Mouse (Mus musculus) MEL (cell line): Measurements from ENCODE around the gene Faf1. TPM values are rescaled to one million over a fixed set of nuclear protein-coding genes. Genes with fewer than 3 reads are reported as not detected.

Experiments used
- DNase-seq: peaks from one replicate; pipeline ENCODE4 v3.0.0; 2011; ENCODE audit warnings: low read depth, low spot score
- H3K27ac ChIP-seq: 2 replicates; pipeline ENCODE4 v1.5.1; 2012; ENCODE audit warnings: low read depth, mild to moderate bottlenecking, control low read depth, low read length, moderate library complexity; ENCODE audit not compliant: control insufficient read depth
- H3K27me3 ChIP-seq, 2 experiments: fragments of 150-350 bp in 1 of 2; sonication (generic) in 1 of 2; 2 replicates each; pipeline ENCODE4 v1.6.1; 2012; ENCODE audit warnings: low read length in 2 of 2, mild to moderate bottlenecking in 2 of 2, improper control_type of control experiment in 1 of 2, moderate library complexity in 1 of 2; ENCODE audit not compliant: insufficient read depth in 2 of 2, control insufficient read depth in 1 of 2
- H3K36me3 ChIP-seq, 2 experiments: 2 replicates each; pipeline ENCODE4 v1.6.1; 2012 to 2014; ENCODE audit warnings: low read length in 2 of 2, improper control_type of control experiment in 1 of 2, inconsistent platforms in 1 of 2, mild to moderate bottlenecking in 1 of 2; ENCODE audit not compliant: insufficient read depth in 2 of 2, control insufficient read depth in 1 of 2
- H3K4me1 ChIP-seq, 2 experiments: fragments of 150-350 bp in 1 of 2; sonication (generic) in 1 of 2; 2 replicates each; pipeline ENCODE4 v1.6.1; 2012; ENCODE audit warnings: low read length in 2 of 2, improper control_type of control experiment in 1 of 2, mild to moderate bottlenecking in 1 of 2; ENCODE audit not compliant: insufficient read depth in 2 of 2, control insufficient read depth in 1 of 2
- H3K4me3 ChIP-seq, 2 experiments: fragments of 150-350 bp in 1 of 2; sonication (generic) in 1 of 2; 2 replicates each; pipeline ENCODE4 v1.5.1; 2012; ENCODE audit warnings: low read depth in 2 of 2, low read length in 2 of 2, mild to moderate bottlenecking in 2 of 2, moderate library complexity in 2 of 2, control low read depth in 1 of 2, improper control_type of control experiment in 1 of 2; ENCODE audit not compliant: control insufficient read depth in 1 of 2, insufficient read depth in 1 of 2
- H3K79me2 ChIP-seq: 2 replicates; pipeline ENCODE4 v1.6.1; 2012; ENCODE audit warnings: mild to moderate bottlenecking, low read length, moderate library complexity; ENCODE audit not compliant: control insufficient read depth, poor library complexity, insufficient read depth
- H3K9ac ChIP-seq: 2 replicates; pipeline ENCODE4 v1.6.1; 2012; ENCODE audit warnings: low read depth, mild to moderate bottlenecking, control low read depth, low read length, moderate library complexity; ENCODE audit not compliant: control insufficient read depth, poor library complexity, severe bottlenecking
- H3K9me3 ChIP-seq: fragments of 150-350 bp; sonication (generic); replicated peaks from 2 replicates; pipeline ENCODE4 v1.6.1; 2012; ENCODE audit warnings: mild to moderate bottlenecking, low read length, improper control_type of control experiment, moderate library complexity; ENCODE audit not compliant: insufficient read depth
- CHD2 ChIP-seq: IDR thresholded peaks from 2 replicates; pipeline ENCODE4 v1.6.1; 2011; ENCODE audit warnings: low read length, improper control_type of control experiment
- E2F4 ChIP-seq: IDR thresholded peaks from 2 replicates; pipeline ENCODE4 v1.6.1; 2011; ENCODE audit warnings: low read depth, low read length, improper control_type of control experiment, borderline replicate concordance
- ELF1 ChIP-seq: IDR thresholded peaks from 2 replicates; pipeline ENCODE4 v1.6.1; 2014; ENCODE audit warnings: low read depth, mild to moderate bottlenecking, inconsistent platforms, low read length, improper control_type of control experiment, moderate library complexity
- GABPA ChIP-seq: IDR thresholded peaks from 2 replicates; pipeline ENCODE4 v1.6.1; 2012; ENCODE audit warnings: low read depth, mild to moderate bottlenecking, inconsistent platforms, low read length, improper control_type of control experiment, moderate library complexity
- GATA1 ChIP-seq: IDR thresholded peaks from 2 replicates; pipeline ENCODE4 v1.6.1; 2011; ENCODE audit warnings: low read depth, low read length, improper control_type of control experiment
- JUND ChIP-seq: IDR thresholded peaks from 2 replicates; pipeline ENCODE4 v1.6.1; 2011; ENCODE audit warnings: low read depth, mild to moderate bottlenecking, improper control_type of control experiment, low read length
- MAX ChIP-seq: IDR thresholded peaks from 2 replicates; pipeline ENCODE4 v1.6.1; 2011; ENCODE audit warnings: low read length, improper control_type of control experiment
- MAZ ChIP-seq: IDR thresholded peaks from 2 replicates; pipeline ENCODE4 v1.6.1; 2012; ENCODE audit warnings: low read depth, mild to moderate bottlenecking, inconsistent platforms, low read length, improper control_type of control experiment
- POLR2AphosphoS2 ChIP-seq: IDR thresholded peaks from 2 replicates; pipeline ENCODE4 v1.6.1; 2011; ENCODE audit warnings: low read length, improper control_type of control experiment
- RCOR1 ChIP-seq: IDR thresholded peaks from 2 replicates; pipeline ENCODE4 v1.6.1; 2012; ENCODE audit warnings: low read depth, mild to moderate bottlenecking, inconsistent platforms, low read length, improper control_type of control experiment
- SMC3 ChIP-seq: IDR thresholded peaks from 2 replicates; pipeline ENCODE4 v1.6.1; 2011; ENCODE audit warnings: low read depth, low read length, improper control_type of control experiment
- TBP ChIP-seq: IDR thresholded peaks from 2 replicates; pipeline ENCODE4 v1.8.0; 2011; ENCODE audit warnings: low read depth, low read length, improper control_type of control experiment
- USF1 ChIP-seq: IDR thresholded peaks from 2 replicates; pipeline ENCODE4 v1.6.1; 2014; ENCODE audit warnings: low read depth, mild to moderate bottlenecking, inconsistent platforms, low read length, improper control_type of control experiment, moderate library complexity
- ZC3H11A ChIP-seq: IDR thresholded peaks from 2 replicates; pipeline ENCODE4 v1.6.1; 2012; ENCODE audit warnings: low read depth, mild to moderate bottlenecking, inconsistent platforms, low read length, improper control_type of control experiment
- ZMIZ1 ChIP-seq: IDR thresholded peaks from 2 replicates; pipeline ENCODE4 v1.6.1; 2012; ENCODE audit warnings: low read depth, mild to moderate bottlenecking, inconsistent platforms, low read length, improper control_type of control experiment, moderate library complexity
- ZNF384 ChIP-seq: IDR thresholded peaks from 2 replicates; pipeline ENCODE4 v1.6.1; 2012; ENCODE audit warnings: low read depth, mild to moderate bottlenecking, inconsistent platforms, low read length, improper control_type of control experiment
- polyA plus RNA-seq, 2 experiments: library from polyadenylated mRNA; stranded (reverse) in 1 of 2; unstranded in 1 of 2; fragments of >175 nt in 1 of 2; fragments of >200 nt in 1 of 2; gene quantifications; 2 replicates each; pipeline versions ENCODE4 v1.2.1 to v1.2.4; 2012; ENCODE audit warnings: low replicate concordance in 2 of 2, low read depth in 1 of 2; ENCODE audit not compliant: insufficient read length in 2 of 2, insufficient read depth in 1 of 2, missing spikeins in 1 of 2
- total RNA-seq: library from RNA; depleted of rRNA; stranded (reverse); fragments of 300-350 nt; gene quantifications from 2 replicates; pipeline ENCODE4 v1.2.3, GENCODE M21; 2012

The Faf1 gene
- total and polyA plus RNA-seq, 3 experiments: 36.5 to 37.6 TPM; not detected in 1

DNA sequence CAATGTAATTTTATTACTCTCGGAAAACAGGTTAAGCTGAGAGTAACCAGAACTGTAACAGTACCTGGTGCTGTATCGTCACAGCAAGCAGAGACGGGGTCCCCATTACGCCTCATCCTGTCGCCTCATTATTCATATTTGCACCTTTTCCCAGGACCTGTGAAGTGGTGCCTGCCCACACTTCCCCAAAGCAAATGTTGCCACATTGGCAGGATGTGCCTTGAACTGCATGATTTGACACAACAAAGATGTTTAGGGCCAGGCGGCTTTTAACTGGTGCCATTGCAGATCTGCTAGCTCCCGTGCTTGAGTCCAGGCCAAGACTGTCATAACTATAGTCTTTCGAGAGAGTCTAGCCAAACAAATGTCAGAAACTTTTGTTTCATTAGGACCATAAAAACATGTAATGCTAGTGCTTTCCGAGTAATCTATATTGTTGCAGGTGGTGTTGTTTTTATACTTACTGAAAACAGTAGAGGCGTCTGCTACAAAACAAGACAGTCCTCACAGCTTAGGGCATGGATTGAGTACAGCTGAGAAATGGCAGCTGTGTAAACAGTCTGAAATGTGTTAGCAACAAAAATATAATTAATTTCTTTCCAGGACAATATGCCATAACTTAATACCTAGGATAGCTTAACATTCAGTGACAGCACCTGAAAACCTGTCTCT, 121.3 kb downstream of the Faf1 start:
- Histone ChIP-seq H3K36me3 (peaks cover 5 to 7% of the 10 kb centered on the region in 2 experiments), H3K79me2 (no peaks in the 10 kb centered on the region; the same call in 1 of the 2 replicates), H3K9me3 (no peaks in the 10 kb centered on the region), H3K27ac (no peak overlapping the region), H3K4me1 (peaks cover 2% of the 10 kb centered on the region in 2 experiments; a peak in 2 of 4 replicates), H3K4me3 (no peak overlapping the region), H3K9ac (no peak overlapping the region), H3K27me3 (no peaks in the 10 kb centered on the region)
- no peak for DNase-seq
- no peak for TF ChIP-seq USF1

DNA sequence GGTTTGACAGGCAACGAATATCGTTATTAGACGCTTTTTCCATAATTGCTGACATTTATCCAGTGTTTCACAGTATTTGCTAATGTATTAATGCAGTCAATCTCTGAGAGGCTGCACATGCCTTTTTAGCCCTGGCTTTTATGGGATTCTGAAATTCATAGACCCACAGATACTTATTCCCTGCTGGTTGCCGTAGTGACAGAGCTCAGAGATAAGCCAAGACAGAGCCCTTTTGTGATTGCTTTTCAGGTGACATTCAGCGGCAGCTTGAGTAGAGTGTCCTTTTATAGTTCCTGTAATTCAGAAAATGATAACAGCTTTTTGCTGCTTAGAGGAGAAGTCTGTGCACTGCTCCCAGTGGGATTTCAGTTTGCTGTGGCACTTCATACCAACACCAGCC, 130.0 kb downstream of the Faf1 start:
- Histone ChIP-seq H3K79me2 (no peaks in the 10 kb centered on the region), H3K4me1 (peaks cover 0 to 4% of the 10 kb centered on the region in 2 experiments; a peak in 2 of 4 replicates), H3K9ac (no peak overlapping the region), H3K4me3 (no peak overlapping the region), H3K9me3 (no peaks in the 10 kb centered on the region), H3K27ac (no peak overlapping the region), H3K27me3 (no peaks in the 10 kb centered on the region), H3K36me3 (peaks cover 1 to 2% of the 10 kb centered on the region in 2 experiments; a peak in 3 of 4 replicates)
- no peak for DNase-seq
- TF ChIP-seq GABPA (no peak), E2F4 (no peak), GATA1 (peak; percentile 37)

GRCm38 (mm10) chr4:109815161-109815560, 138.8 kb downstream of the Faf1 start:
- Histone ChIP-seq H3K27me3 (no peaks in the 10 kb centered on the region), H3K9me3 (no peaks in the 10 kb centered on the region), H3K4me3 (no peak overlapping the region), H3K4me1 (peaks cover 4 to 17% of the 10 kb centered on the region in 2 experiments), H3K9ac (no peak overlapping the region), H3K36me3 (peaks cover 0 to 16% of the 10 kb centered on the region in 2 experiments; a peak in 2 of 4 replicates), H3K79me2 (no peaks in the 10 kb centered on the region), H3K27ac (no peak overlapping the region)
- DNase-seq: no peak
- TF ChIP-seq ZMIZ1 (no peak), ELF1 (no peak), ZC3H11A (no peak), TBP (no peak), MAX (no peak), GABPA (no peak), SMC3 (no peak), MAZ (no peak), JUND (no peak), POLR2AphosphoS2 (no peak), RCOR1 (no peak), CHD2 (no peak), ZNF384 (no peak)
